Mouse (Mus musculus): Measurements from ENCODE around the gene Il1rl2. TPM values are rescaled to one million over a fixed set of nuclear protein-coding genes. Genes with fewer than 3 reads are reported as not detected.
"Not testable (repeated sequence)": the region's sequence is repeated elsewhere in the genome, so short reads cannot be mapped to it uniquely, and the experiment has no call there.

The Il1rl2 gene
- polyA plus RNA-seq, 1 experiment: not detected

GRCm38 (mm10) chr1:40292231-40292630, 32.2 kb upstream of the Il1rl2 start:
- TF ChIP-seq CTCF (IDR thresholded peaks at IDR 0.05; ENCODE audit: insufficient read depth, low read depth, low read length): no peak
- no peak for TF ChIP-seq POLR2A (IDR thresholded peaks at IDR 0.05; ENCODE audit: insufficient read depth, low read depth, low read length)
- no peaks in the 10 kb centered on the region for H3K4me1 ChIP-seq (ENCODE audit: control insufficient read depth, insufficient read depth, low read length)
- 96% methylated on average over 2 of the region's 2 CpGs for WGBS
- H3K27ac ChIP-seq (ENCODE audit: insufficient read depth, low read depth, low read length): no peak overlapping the region
- no peak overlapping the region for H3K4me3 ChIP-seq (ENCODE audit: insufficient read depth, low read depth, low read length)

GRCm38 (mm10) chr1:40293891-40294290, 30.5 kb upstream of the Il1rl2 start:
- no peak overlapping the region for H3K4me3 ChIP-seq (ENCODE audit: insufficient read depth, low read depth, low read length)
- TF ChIP-seq POLR2A (IDR thresholded peaks at IDR 0.05; ENCODE audit: insufficient read depth, low read depth, low read length): no peak
- TF ChIP-seq CTCF (IDR thresholded peaks at IDR 0.05; ENCODE audit: insufficient read depth, low read depth, low read length): no peak
- no peak overlapping the region for H3K27ac ChIP-seq (ENCODE audit: insufficient read depth, low read depth, low read length)
- H3K4me1 ChIP-seq (ENCODE audit: control insufficient read depth, insufficient read depth, low read length): no peaks in the 10 kb centered on the region
- 94% methylated on average over 7 of the region's 7 CpGs for WGBS

- no peak overlapping the region for H3K27ac ChIP-seq (ENCODE audit: insufficient read depth, low read depth, low read length)
- WGBS: 90% methylated on average over 9 of the region's 9 CpGs
- TF ChIP-seq POLR2A (IDR thresholded peaks at IDR 0.05; ENCODE audit: insufficient read depth, low read depth, low read length): no peak
- TF ChIP-seq CTCF (IDR thresholded peaks at IDR 0.05; ENCODE audit: insufficient read depth, low read depth, low read length): no peak
- no peaks in the 10 kb centered on the region for H3K4me1 ChIP-seq (ENCODE audit: control insufficient read depth, insufficient read depth, low read length)
- H3K4me3 ChIP-seq (ENCODE audit: insufficient read depth, low read depth, low read length): no peak overlapping the region
Measured at GRCm38 (mm10) chr1:40294824-40295223, 29.6 kb upstream of the Il1rl2 start.

GRCm38 (mm10) chr1:40298053-40298452, 26.4 kb upstream of the Il1rl2 start:
- 94% methylated on average over 2 of the region's 2 CpGs for WGBS
- TF ChIP-seq CTCF (IDR thresholded peaks at IDR 0.05; ENCODE audit: insufficient read depth, low read depth, low read length) (no peak), POLR2A (IDR thresholded peaks at IDR 0.05; ENCODE audit: insufficient read depth, low read depth, low read length) (no peak)
- Histone ChIP-seq H3K27ac (ENCODE audit: insufficient read depth, low read depth, low read length) (no peak overlapping the region), H3K4me1 (ENCODE audit: control insufficient read depth, insufficient read depth, low read length) (no peaks in the 10 kb centered on the region), H3K4me3 (ENCODE audit: insufficient read depth, low read depth, low read length) (no peak overlapping the region)

- TF ChIP-seq POLR2A (IDR thresholded peaks at IDR 0.05; ENCODE audit: insufficient read depth, low read depth, low read length) (no peak), CTCF (IDR thresholded peaks at IDR 0.05; ENCODE audit: insufficient read depth, low read depth, low read length) (no peak)
- WGBS: 77% methylated on average over 7 of the region's 7 CpGs
Measured at GRCm38 (mm10) chr1:40303179-40303866, 21.1 kb upstream of the Il1rl2 start.

GRCm38 (mm10) chr1:40304321-40304720, 20.1 kb upstream of the Il1rl2 start:
- H3K27ac ChIP-seq (ENCODE audit: insufficient read depth, low read depth, low read length); H3K4me3 ChIP-seq (ENCODE audit: insufficient read depth, low read depth, low read length); H3K4me1 ChIP-seq (ENCODE audit: control insufficient read depth, insufficient read depth, low read length): not testable (repeated sequence)
- 77% methylated on average over 4 of the region's 4 CpGs for WGBS

More at GRCm38 (mm10) chr1:40303179-40303866, 21.1 kb upstream of the Il1rl2 start:
- no peaks in the 10 kb centered on the region for H3K4me1 ChIP-seq (ENCODE audit: control insufficient read depth, insufficient read depth, low read length)
- no peak overlapping the region for H3K4me3 ChIP-seq (ENCODE audit: insufficient read depth, low read depth, low read length)
- no peak overlapping the region for H3K27ac ChIP-seq (ENCODE audit: insufficient read depth, low read depth, low read length)

GRCm38 (mm10) chr1:40306111-40306510, 18.3 kb upstream of the Il1rl2 start:
- no peaks in the 10 kb centered on the region for H3K4me1 ChIP-seq (ENCODE audit: control insufficient read depth, insufficient read depth, low read length)
- TF ChIP-seq POLR2A (IDR thresholded peaks at IDR 0.05; ENCODE audit: insufficient read depth, low read depth, low read length) (no peak), CTCF (IDR thresholded peaks at IDR 0.05; ENCODE audit: insufficient read depth, low read depth, low read length) (no peak)
- WGBS: 80% methylated on average over 2 of the region's 2 CpGs
- H3K4me3 ChIP-seq (ENCODE audit: insufficient read depth, low read depth, low read length): no peak overlapping the region
- no peak overlapping the region for H3K27ac ChIP-seq (ENCODE audit: insufficient read depth, low read depth, low read length)

GRCm38 (mm10) chr1:40311123-40311522, 13.3 kb upstream of the Il1rl2 start:
- no peak for TF ChIP-seq POLR2A (IDR thresholded peaks at IDR 0.05; ENCODE audit: insufficient read depth, low read depth, low read length)
- Histone ChIP-seq H3K27ac (ENCODE audit: insufficient read depth, low read depth, low read length) (no peak overlapping the region), H3K4me3 (ENCODE audit: insufficient read depth, low read depth, low read length) (no peak overlapping the region), H3K4me1 (ENCODE audit: control insufficient read depth, insufficient read depth, low read length) (no peaks in the 10 kb centered on the region)
- 83% methylated on average over 3 of the region's 3 CpGs for WGBS

- WGBS: 91% methylated on average over 2 of the region's 2 CpGs
- TF ChIP-seq CTCF (IDR thresholded peaks at IDR 0.05; ENCODE audit: insufficient read depth, low read depth, low read length) (no peak), POLR2A (IDR thresholded peaks at IDR 0.05; ENCODE audit: insufficient read depth, low read depth, low read length) (no peak)
- Histone ChIP-seq H3K4me1 (ENCODE audit: control insufficient read depth, insufficient read depth, low read length) (no peaks in the 10 kb centered on the region), H3K4me3 (ENCODE audit: insufficient read depth, low read depth, low read length) (no peak overlapping the region), H3K27ac (ENCODE audit: insufficient read depth, low read depth, low read length) (no peak overlapping the region)
Measured at GRCm38 (mm10) chr1:40311625-40312024, 12.8 kb upstream of the Il1rl2 start.

GRCm38 (mm10) chr1:40314016-40314415, 10.4 kb upstream of the Il1rl2 start:
- no peak overlapping the region for H3K4me3 ChIP-seq (ENCODE audit: insufficient read depth, low read depth, low read length)
- H3K4me1 ChIP-seq (ENCODE audit: control insufficient read depth, insufficient read depth, low read length): no peaks in the 10 kb centered on the region
- WGBS: 83% methylated on average over 12 of the region's 12 CpGs
- no peak overlapping the region for H3K27ac ChIP-seq (ENCODE audit: insufficient read depth, low read depth, low read length)
- TF ChIP-seq POLR2A (IDR thresholded peaks at IDR 0.05; ENCODE audit: insufficient read depth, low read depth, low read length) (no peak), CTCF (IDR thresholded peaks at IDR 0.05; ENCODE audit: insufficient read depth, low read depth, low read length) (no peak)

Measured in olfactory bulb, adult 2 months (tissue).